Mouse (Mus musculus) myocyte (in vitro differentiated cells): ENCODE results near the gene Olfml2b. TPM values are rescaled to one million over a fixed set of nuclear protein-coding genes. Genes with fewer than 3 reads are reported as not detected.

Experiments used
- H3K27me3 ChIP-seq: one replicate; pipeline ENCODE4 v1.6.1; 2011; ENCODE audit not compliant: control insufficient read depth, insufficient read depth, insufficient read length
- H3K36me3 ChIP-seq: one replicate; pipeline ENCODE4 v1.6.1; 2011; ENCODE audit not compliant: control insufficient read depth, insufficient read depth
- H3K4me2 ChIP-seq: one replicate; pipeline ENCODE4 v1.6.1; 2011; ENCODE audit warnings: low read depth, control low read depth
- H3K4me3 ChIP-seq: one replicate; pipeline ENCODE4 v1.5.1; 2011; ENCODE audit warnings: mild to moderate bottlenecking, control low read depth, moderate library complexity
- H3K79me2 ChIP-seq: one replicate; pipeline ENCODE4 v1.6.1; 2011; ENCODE audit not compliant: control insufficient read depth, insufficient read depth
- H3ac ChIP-seq: one replicate; pipeline ENCODE4 v1.6.1; 2011; ENCODE audit not compliant: control insufficient read depth, insufficient read length
- CEBPB ChIP-seq: IDR thresholded peaks from 2 replicates; pipeline ENCODE4 v1.6.1; 2011; ENCODE audit warnings: mild to moderate bottlenecking, moderate library complexity; ENCODE audit not compliant: poor library complexity, insufficient read depth, severe bottlenecking
- E2F4 ChIP-seq: IDR thresholded peaks from one replicate; pipeline ENCODE4 v1.6.1; 2011; ENCODE audit warnings: mild to moderate bottlenecking, control low read depth, moderate library complexity; ENCODE audit not compliant: insufficient read depth
- MAX ChIP-seq: IDR thresholded peaks from one replicate; pipeline ENCODE4 v1.6.1; 2011; ENCODE audit warnings: low read depth, mild to moderate bottlenecking, control low read depth
- MYOD1 ChIP-seq, 3 experiments: IDR thresholded peaks; one replicate each; pipeline ENCODE4 v1.6.1; 2011; ENCODE audit warnings: control low read depth in 2 of 3, low read depth in 2 of 3, mild to moderate bottlenecking in 2 of 3, moderate library complexity in 1 of 3; ENCODE audit not compliant: insufficient read length in 2 of 3, control insufficient read depth in 1 of 3
- MYOG ChIP-seq, 3 experiments: IDR thresholded peaks; one replicate each; pipeline ENCODE4 v1.6.1; 2011; ENCODE audit warnings: control low read depth in 2 of 3, low read depth in 2 of 3, mild to moderate bottlenecking in 2 of 3; ENCODE audit not compliant: insufficient read length in 2 of 3, control insufficient read depth in 1 of 3, insufficient read depth in 1 of 3
- POLR2A ChIP-seq: IDR thresholded peaks from one replicate; pipeline ENCODE4 v1.6.1; 2011; ENCODE audit warnings: low read depth, mild to moderate bottlenecking, control low read depth, moderate library complexity; ENCODE audit not compliant: insufficient read length
- POLR2AphosphoS2 ChIP-seq: IDR thresholded peaks from one replicate; pipeline ENCODE4 v1.6.1; 2011; ENCODE audit warnings: low read depth, control low read depth; ENCODE audit not compliant: insufficient read length
- REST ChIP-seq: IDR thresholded peaks from one replicate; pipeline ENCODE4 v1.6.1; 2011; ENCODE audit warnings: mild to moderate bottlenecking, control low read depth, moderate library complexity; ENCODE audit not compliant: insufficient read depth, insufficient read length
- SRF ChIP-seq: IDR thresholded peaks from one replicate; pipeline ENCODE4 v1.6.1; 2011; ENCODE audit warnings: low read depth; ENCODE audit not compliant: control insufficient read depth, insufficient read length
- TCF12 ChIP-seq: IDR thresholded peaks from one replicate; pipeline ENCODE4 v1.6.1; 2011; ENCODE audit warnings: mild to moderate bottlenecking, control low read depth; ENCODE audit not compliant: poor library complexity, insufficient read depth, severe bottlenecking
- TCF3 ChIP-seq: IDR thresholded peaks from one replicate; pipeline ENCODE4 v1.6.1; 2011; ENCODE audit warnings: low read depth, control low read depth; ENCODE audit not compliant: insufficient read length
- USF1 ChIP-seq: IDR thresholded peaks from one replicate; pipeline ENCODE4 v1.6.1; 2011; ENCODE audit warnings: low read depth, mild to moderate bottlenecking, control low read depth, moderate library complexity
- polyA plus RNA-seq: library from polyadenylated mRNA; unstranded; fragments of >200 nt; fragmentation: generic; extraction: Trizol; gene quantifications from one replicate; pipeline ENCODE4 v1.2.1, GENCODE M21; 2012; ENCODE audit warnings: missing spikeins

The Olfml2b gene
- polyA plus RNA-seq, 1 experiment = 69.0 TPM

DNA sequence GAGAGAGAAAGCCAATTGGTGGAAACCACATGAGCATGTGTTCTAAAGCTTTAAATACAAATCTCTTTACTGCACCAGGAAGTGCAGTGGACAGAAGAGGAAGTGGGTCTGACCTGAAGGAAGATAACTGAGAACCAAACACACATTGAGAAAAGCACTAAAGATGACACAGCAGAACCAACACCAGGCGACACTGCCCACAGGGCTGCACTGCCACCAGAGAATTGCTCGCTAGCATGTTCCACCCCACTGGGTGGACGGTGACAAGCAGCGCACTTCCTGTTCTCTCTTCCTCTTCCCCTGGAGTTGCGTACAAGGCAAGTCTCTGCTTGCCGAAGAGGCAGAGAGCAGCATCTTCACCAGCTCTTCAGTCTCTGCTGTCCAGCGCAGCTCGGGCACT, 65.1 kb downstream of the Olfml2b start:
- H3K36me3 ChIP-seq = peaks cover 8% of the 10 kb centered on the region
- no peaks in the 10 kb centered on the region for H3K79me2 ChIP-seq
- no peak overlapping the region for H3ac ChIP-seq
- H3K27me3 ChIP-seq = no peaks in the 10 kb centered on the region
- H3K4me2 ChIP-seq = no peak overlapping the region
- H3K4me3 ChIP-seq = no peak overlapping the region
- TF ChIP-seq MYOD1 (IDR thresholded peaks at IDR 0.05; ENCODE audit: control insufficient read depth in 1 of 3, insufficient read length in 2 of 3, low read depth in 2 of 3) (no peak), SRF (no peak), USF1 (no peak), POLR2AphosphoS2 (no peak), CEBPB (no peak), E2F4 (no peak), MYOG (IDR thresholded peaks at IDR 0.05; ENCODE audit: control insufficient read depth in 1 of 3, insufficient read depth in 1 of 3, insufficient read length in 2 of 3, low read depth in 2 of 3) (no peak), TCF12 (no peak), TCF3 (no peak), MAX (no peak), POLR2A (no peak), REST (no peak)

DNA sequence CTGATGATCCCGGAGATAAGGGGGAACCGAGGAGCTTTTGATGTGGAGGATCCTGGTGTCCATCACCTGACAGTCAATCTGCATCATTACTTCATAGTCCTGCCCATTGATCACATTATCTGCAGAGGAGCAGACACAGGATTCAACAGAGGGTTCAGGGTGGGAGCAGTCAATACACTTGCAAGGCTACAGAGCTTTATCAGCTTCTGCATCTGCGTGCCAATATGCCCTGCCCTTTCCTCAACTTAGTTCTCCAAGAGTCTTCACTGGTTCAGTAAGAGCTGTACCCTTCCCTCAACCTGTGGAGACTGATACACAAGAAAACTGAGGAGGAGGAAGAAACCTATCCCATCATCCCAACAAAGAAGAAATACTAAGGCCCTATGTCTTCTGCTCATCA, 65.6 kb downstream of the Olfml2b start:
- Histone ChIP-seq H3K36me3 (peaks cover 8% of the 10 kb centered on the region), H3K4me2 (no peak overlapping the region)

GRCm38 (mm10) chr1:170711731-170712130, 67.4 kb downstream of the Olfml2b start:
- Histone ChIP-seq H3K27me3 (no peaks in the 10 kb centered on the region), H3K4me3 (no peak overlapping the region), H3K4me2 (no peak overlapping the region), H3ac (no peak overlapping the region), H3K79me2 (no peaks in the 10 kb centered on the region), H3K36me3 (peaks cover 8% of the 10 kb centered on the region)
- TF ChIP-seq E2F4 (no peak), CEBPB (no peak), POLR2A (no peak), USF1 (no peak), TCF12 (no peak), POLR2AphosphoS2 (no peak), REST (no peak), TCF3 (no peak), MYOD1 (IDR thresholded peaks at IDR 0.05; ENCODE audit: control insufficient read depth in 1 of 3, insufficient read length in 2 of 3, low read depth in 2 of 3) (no peak), MAX (no peak), SRF (no peak), MYOG (IDR thresholded peaks at IDR 0.05; ENCODE audit: control insufficient read depth in 1 of 3, insufficient read depth in 1 of 3, insufficient read length in 2 of 3, low read depth in 2 of 3) (no peak)

More for the DNA sequence above, 65.6 kb downstream of the Olfml2b start:
- Histone ChIP-seq H3K27me3 (no peaks in the 10 kb centered on the region), H3K4me3 (no peak overlapping the region), H3ac (no peak overlapping the region), H3K79me2 (no peaks in the 10 kb centered on the region)
- TF ChIP-seq POLR2A = no peak
- TF ChIP-seq TCF3 = no peak
- no peak for TF ChIP-seq MAX

- TF ChIP-seq CEBPB = no peak
- no peak for TF ChIP-seq POLR2AphosphoS2
- TF ChIP-seq MAX = no peak
- TF ChIP-seq TCF12 = no peak
- no peak for TF ChIP-seq REST
- TF ChIP-seq MYOD1 (IDR thresholded peaks at IDR 0.05; ENCODE audit: control insufficient read depth in 1 of 3, insufficient read length in 2 of 3, low read depth in 2 of 3) = no peak
- no peak for TF ChIP-seq TCF3
- TF ChIP-seq USF1 = no peak
- no peak for TF ChIP-seq SRF
- TF ChIP-seq POLR2A = no peak
- no peak for TF ChIP-seq MYOG (IDR thresholded peaks at IDR 0.05; ENCODE audit: control insufficient read depth in 1 of 3, insufficient read depth in 1 of 3, insufficient read length in 2 of 3, low read depth in 2 of 3)
- no peak for TF ChIP-seq E2F4
- Histone ChIP-seq H3K4me2 (no peak overlapping the region), H3ac (no peak overlapping the region), H3K4me3 (no peak overlapping the region), H3K79me2 (no peaks in the 10 kb centered on the region), H3K36me3 (no peaks in the 10 kb centered on the region), H3K27me3 (no peaks in the 10 kb centered on the region)
These were observed 73.0 kb downstream of the Olfml2b start for GRCm38 (mm10) chr1:170717241-170717828.

- Histone ChIP-seq H3K79me2 (no peaks in the 10 kb centered on the region), H3K36me3 (no peaks in the 10 kb centered on the region), H3K4me2 (no peak overlapping the region), H3K4me3 (no peak overlapping the region), H3ac (no peak overlapping the region), H3K27me3 (no peaks in the 10 kb centered on the region)
- TF ChIP-seq TCF3 = no peak
- TF ChIP-seq MYOG (IDR thresholded peaks at IDR 0.05; ENCODE audit: control insufficient read depth in 1 of 3, insufficient read depth in 1 of 3, insufficient read length in 2 of 3, low read depth in 2 of 3) = peak in 1 of 3 experiments; percentile 3
- peak in 2 of 3 experiments; percentile 9 to 52 for TF ChIP-seq MYOD1 (IDR thresholded peaks at IDR 0.05; ENCODE audit: control insufficient read depth in 1 of 3, insufficient read length in 2 of 3, low read depth in 2 of 3)
These were observed 73.9 kb downstream of the Olfml2b start for GRCm38 (mm10) chr1:170718133-170718810.
